Mouse (Mus musculus) ZHBTc4 (cell line): ENCODE results near the gene Hist1h4h.

Experiments used
- DNase-seq: peaks from one replicate; pipeline ENCODE4 v3.0.0-alpha.2; 2011; ENCODE audit warnings: low read depth, low spot score

Gene Hist1h4h

GRCm38 (mm10) chr13:23530901-23531875 is at the start of gene Hist1h4h:
TSS of gene Hist1h4h (plus strand) at chr13:23531050.
- peak; percentile 98 for DNase-seq

DNA sequence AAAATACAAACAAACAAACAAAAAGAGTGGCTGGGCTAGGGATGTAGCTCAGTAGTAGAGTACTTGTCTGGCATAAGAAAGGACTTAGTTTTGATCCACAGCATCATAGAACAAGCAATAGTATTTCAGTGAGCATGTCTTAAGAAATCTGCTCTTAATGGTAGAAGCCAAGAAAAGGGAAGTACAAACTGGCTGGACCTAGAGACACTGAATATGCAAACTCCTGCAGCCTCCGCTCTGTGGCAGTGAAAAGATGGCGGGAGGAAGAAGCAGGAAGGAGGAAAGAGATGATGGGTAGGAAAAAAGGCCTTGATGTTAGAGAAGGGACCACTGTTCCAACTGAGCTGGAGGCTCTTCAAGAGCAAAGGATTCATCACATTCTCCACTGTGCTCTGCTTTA is 47.7 kb upstream of the Hist1h4h start:
- DNase-seq = no peak

- no peak for DNase-seq
These were observed 45.6 kb upstream of the Hist1h4h start for GRCm38 (mm10) chr13:23485271-23485670.

DNA sequence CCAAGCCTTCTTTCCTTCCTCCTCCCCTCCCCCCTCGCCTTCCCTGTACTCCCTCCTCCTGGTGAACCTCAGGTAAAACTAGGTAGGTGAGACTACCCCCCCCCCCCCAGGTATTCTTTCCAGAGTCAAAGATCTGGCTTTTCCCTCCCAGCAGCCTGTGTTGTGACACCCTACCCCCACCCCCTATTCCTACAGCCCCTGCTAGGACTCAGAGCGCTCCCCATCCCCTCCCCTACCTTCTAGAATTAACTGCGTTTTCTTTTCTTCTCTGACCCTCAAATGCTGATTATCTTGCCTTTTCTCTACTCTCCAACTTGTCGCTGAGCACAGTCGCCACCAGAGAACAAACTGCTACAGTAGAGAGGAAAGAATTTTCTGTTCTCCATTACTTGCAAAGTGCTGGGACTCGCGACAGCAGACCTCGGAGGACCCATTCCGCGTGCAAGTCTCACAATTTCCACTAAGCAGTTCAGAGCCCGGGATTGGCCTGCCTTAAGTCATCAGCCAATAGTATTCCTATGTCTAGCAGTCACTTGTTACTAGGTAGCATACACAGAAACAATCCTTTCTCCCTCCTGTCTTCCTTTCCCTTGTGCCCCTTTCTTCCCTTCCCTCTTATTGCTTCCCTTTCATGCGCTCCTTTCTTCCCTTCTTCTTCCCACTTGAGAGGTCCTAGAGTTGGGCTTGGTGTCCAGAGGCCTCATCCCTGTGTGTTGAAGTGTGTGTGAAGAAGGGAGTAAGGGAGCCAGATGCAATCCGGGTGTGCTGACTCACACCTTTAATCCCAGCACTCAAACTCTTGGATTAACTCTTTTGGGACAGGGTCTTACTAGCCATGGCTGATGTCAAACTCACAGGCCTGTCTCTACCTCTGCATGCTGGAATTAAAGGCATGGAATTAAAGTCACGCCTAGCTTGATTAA is 42.2 kb upstream of the Hist1h4h start, which contains the start of gene Btn2a2:
Btn2a2 (minus strand) TSS at position 458 of the 923 bp plus-strand sequence.
- peak; percentile 89 for DNase-seq

DNA sequence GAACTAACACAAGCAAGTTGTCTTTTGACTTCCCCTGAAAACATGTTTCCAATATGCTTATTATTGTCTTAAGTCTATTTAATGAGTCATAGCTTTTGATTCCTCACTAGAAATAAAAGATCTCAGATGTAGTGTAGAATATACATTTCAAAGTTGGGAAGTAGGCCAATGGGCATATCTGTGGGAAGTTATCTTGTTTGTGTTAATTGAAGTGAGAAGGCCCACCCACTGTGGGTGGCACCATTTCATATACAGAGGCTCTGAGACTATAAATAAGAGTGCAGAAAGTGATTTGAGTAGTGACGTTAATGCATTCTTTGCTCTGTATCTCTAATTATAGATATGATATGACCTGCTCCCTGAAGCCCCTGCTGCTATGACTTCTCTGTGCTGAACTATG is 40.0 kb upstream of the Hist1h4h start:
- DNase-seq = no peak

GRCm38 (mm10) chr13:23491263-23491662 is 39.6 kb upstream of the Hist1h4h start:
- no peak for DNase-seq

DNA sequence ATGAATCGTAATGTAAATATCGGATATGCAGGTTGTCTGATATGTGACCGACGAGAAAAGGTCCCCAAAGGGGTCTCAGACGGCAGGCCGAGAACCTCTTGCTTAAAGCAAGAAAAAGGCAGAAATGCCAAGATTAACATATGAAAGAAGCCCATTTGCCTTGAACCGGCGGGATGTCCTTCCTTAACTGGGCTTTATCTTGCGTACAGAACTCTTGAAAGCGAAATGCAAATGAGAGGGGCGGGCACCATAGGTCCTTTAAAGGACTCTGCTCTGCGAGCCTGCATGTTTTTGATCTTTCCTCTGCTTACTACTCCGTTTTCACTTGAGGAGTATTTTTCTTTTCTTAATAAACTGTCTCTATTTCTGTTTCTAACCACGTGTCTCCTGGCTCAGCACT is 38.9 kb upstream of the Hist1h4h start:
- DNase-seq = peak; percentile 95

GRCm38 (mm10) chr13:23495526-23495925 is 35.3 kb upstream of the Hist1h4h start:
- peak; percentile 59 for DNase-seq

GRCm38 (mm10) chr13:23497656-23498321 is 33.1 kb upstream of the Hist1h4h start:
- DNase-seq = peak; percentile 85

- peak; percentile 41 for DNase-seq
These were observed 32.2 kb upstream of the Hist1h4h start for GRCm38 (mm10) chr13:23498653-23499052.

DNA sequence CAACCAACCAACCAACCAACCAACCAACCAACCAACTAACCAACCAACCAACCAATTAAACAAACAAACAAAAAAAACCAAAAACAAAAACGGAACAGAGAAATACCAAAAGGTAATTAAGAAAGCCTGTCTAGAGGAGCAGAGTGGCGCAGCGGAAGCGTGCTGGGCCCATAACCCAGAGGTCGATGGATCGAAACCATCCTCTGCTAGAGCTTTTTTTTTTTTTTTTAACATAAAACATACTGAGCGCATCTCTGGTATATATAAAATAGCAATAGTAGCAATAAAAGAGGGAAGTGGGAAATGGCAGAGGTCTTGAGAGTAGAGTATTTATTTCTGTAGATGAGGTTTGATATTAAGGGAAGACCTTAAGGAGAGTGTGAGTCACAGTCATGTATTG is 30.9 kb upstream of the Hist1h4h start:
- peak; percentile 55 for DNase-seq

- peak; percentile 92 for DNase-seq
These were observed 30.2 kb upstream of the Hist1h4h start for GRCm38 (mm10) chr13:23500424-23501200.

- no peak for DNase-seq
These were observed 29.3 kb upstream of the Hist1h4h start for GRCm38 (mm10) chr13:23501511-23501910.

DNA sequence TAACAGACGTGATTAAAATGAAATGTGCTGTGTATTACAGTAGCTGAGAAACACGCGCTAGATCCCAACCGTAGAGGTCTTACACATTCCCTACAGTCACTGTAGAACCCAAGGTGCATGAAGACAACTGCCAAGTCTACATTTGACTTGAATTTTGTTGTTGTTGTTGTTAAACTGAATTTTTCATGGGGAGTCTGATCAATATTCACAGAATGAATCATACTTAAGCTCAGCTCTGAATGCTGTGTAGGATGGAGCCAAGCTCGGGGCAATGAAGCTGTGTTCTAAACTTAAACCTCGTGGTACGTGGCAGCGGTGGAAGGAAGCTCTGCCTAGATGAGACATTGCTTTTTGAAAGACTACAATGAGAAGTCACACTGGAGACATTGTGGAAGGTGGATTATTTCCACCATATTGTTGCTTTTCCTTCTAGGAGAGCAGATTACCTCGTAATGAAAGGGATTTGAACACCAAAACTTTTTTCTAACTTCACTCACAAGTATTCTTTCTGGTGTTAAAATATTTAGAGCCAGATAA is 28.8 kb upstream of the Hist1h4h start:
- DNase-seq = no peak

GRCm38 (mm10) chr13:23502916-23503315 is 27.9 kb upstream of the Hist1h4h start:
- no peak for DNase-seq

DNA sequence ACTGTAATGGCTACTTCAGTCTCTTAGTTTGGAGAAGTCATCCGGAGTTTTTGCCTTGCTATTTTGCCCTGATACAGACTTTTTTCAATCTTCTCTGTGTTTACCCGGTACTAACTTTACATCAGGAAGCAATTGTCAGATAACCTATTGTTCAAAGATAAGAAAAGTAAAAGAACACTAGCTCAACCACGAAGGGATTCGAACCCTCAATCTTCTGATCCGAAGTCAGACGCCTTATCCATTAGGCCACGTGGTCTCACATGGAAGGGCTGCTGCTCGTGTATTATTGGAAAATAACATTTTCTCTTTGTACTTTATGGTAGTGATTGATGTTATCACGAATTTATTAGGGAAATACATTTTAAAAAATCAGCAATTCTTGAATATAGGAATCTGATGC is 27.1 kb upstream of the Hist1h4h start:
- DNase-seq = peak; percentile 89

DNA sequence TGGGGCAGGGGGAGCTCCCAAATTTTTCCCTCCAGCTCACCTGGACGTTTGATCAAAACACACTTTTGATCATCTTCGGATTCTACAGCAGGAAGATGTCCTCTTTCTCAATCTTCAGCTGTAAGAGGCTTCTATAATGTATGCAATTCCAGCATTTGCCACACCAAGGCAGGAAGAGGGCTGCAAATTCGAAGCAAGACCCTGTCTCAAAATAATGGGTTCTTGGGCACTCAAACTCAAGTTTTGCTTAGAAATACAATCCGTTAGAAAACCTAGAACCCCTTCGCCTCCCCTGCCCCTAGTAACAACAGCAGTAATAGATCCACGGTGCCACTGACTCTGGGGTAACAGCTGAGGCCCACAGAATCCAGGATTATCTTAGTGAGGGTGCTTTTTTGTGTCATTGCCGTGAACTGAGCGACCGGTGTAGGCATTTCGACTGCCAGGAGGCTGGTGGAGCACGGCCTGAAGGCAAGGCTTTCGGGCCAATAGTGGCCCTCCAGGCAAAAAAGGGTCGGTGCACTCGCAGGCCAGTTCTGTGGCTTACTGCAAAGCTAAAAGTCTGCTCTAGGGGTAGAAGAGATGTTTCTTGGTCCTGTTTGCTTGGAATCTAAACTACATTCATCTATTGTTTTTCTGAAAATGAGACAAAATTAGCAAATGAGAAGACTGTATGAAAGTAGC is 25.0 kb upstream of the Hist1h4h start:
- peak; percentile 74 for DNase-seq

- peak; percentile 82 for DNase-seq
These were observed 24.5 kb upstream of the Hist1h4h start for GRCm38 (mm10) chr13:23506351-23506750.

- peak; percentile 93 for DNase-seq
These were observed 23.9 kb upstream of the Hist1h4h start for GRCm38 (mm10) chr13:23506819-23507515.
